Mouse (Mus musculus) limb, embryonic 15.5 days (tissue): ENCODE data around the gene Brms1. TPM values are rescaled to one million over a fixed set of nuclear protein-coding genes. Genes with fewer than 3 reads are reported as not detected.

ENCODE experiments used
- ATAC-seq: fragments of 200-750 bp; cut with Nextera tagmentation; 2 replicates; pipeline ENCODE4 v1.8.0; 2017; ENCODE audit warnings: low read depth, moderate TSS enrichment; ENCODE audit not compliant: insufficient number of reproducible peaks, low FRiP score, low TSS enrichment
- H3K27ac ChIP-seq: fragments of 300-500 bp; sonication (generic); 2 replicates; pipeline ENCODE4 v1.5.1; 2015; ENCODE audit warnings: moderate library complexity, mild to moderate bottlenecking, inconsistent platforms
- H3K27me3 ChIP-seq: fragments of 300-500 bp; sonication (generic); 2 replicates; pipeline ENCODE4 v1.6.1; 2015; ENCODE audit warnings: inconsistent platforms
- H3K36me3 ChIP-seq: fragments of 300-500 bp; sonication (generic); 2 replicates; pipeline ENCODE4 v1.6.1; 2015; ENCODE audit warnings: inconsistent platforms
- H3K4me1 ChIP-seq: fragments of 300-500 bp; sonication (generic); 2 replicates; pipeline ENCODE4 v1.6.1; 2015; ENCODE audit warnings: inconsistent platforms
- H3K4me2 ChIP-seq: fragments of 300-500 bp; sonication (generic); 2 replicates; pipeline ENCODE4 v1.6.1; 2015; ENCODE audit warnings: mild to moderate bottlenecking, inconsistent platforms
- H3K4me3 ChIP-seq: fragments of 300-500 bp; sonication (generic); 2 replicates; pipeline ENCODE4 v1.5.1; 2015; ENCODE audit warnings: mild to moderate bottlenecking, inconsistent platforms
- H3K9ac ChIP-seq: fragments of 300-500 bp; sonication (generic); 2 replicates; pipeline ENCODE4 v1.6.1; 2015; ENCODE audit warnings: inconsistent platforms
- H3K9me3 ChIP-seq: fragments of 300-500 bp; sonication (generic); 2 replicates; pipeline ENCODE4 v1.6.1; 2016; ENCODE audit warnings: inconsistent platforms
- WGBS: fragments of 180-500 bp; shearing (Covaris S2); methylation state at CpG from one replicate; pipeline ENCODE4 v1.1.7; 2015; 5-methylcytosine and 5-hydroxymethylcytosine counted together
- polyA plus RNA-seq: library from polyadenylated mRNA; unstranded; fragments of >200 nt; fragmentation: Nextera tagmentation; extraction: Ambion mirVana; gene quantifications from 2 replicates; pipeline ENCODE4 v1.2.1, GENCODE M21; 2015

The Brms1 gene
- polyA plus RNA-seq, 1 experiment from 2014 or later = 42.4 TPM

GRCm38 (mm10) chr19:5057876-5058775 is 17.0 kb downstream of the Brms1 start:
- H3K27ac ChIP-seq = peak overlapping the region; percentile 38; the same call in 1 of the 2 replicates

GRCm38 (mm10) chr19:5058801-5059771 is 17.9 kb downstream of the Brms1 start:
- Histone ChIP-seq H3K9me3 (no peaks in the 10 kb centered on the region), H3K4me1 (peaks cover 46% of the 10 kb centered on the region), H3K9ac (no peak overlapping the region; the same call in 1 of the 2 replicates), H3K4me2 (no peak overlapping the region), H3K36me3 (no peaks in the 10 kb centered on the region), H3K27ac (peak overlapping the region; percentile 48), H3K4me3 (no peak overlapping the region), H3K27me3 (peaks cover 1% of the 10 kb centered on the region; the same call in 1 of the 2 replicates)
- ATAC-seq = peak; percentile 33; the same call in 1 of the 2 replicates
- WGBS = 24% methylated on average over 10 of the region's 10 CpGs

More at GRCm38 (mm10) chr19:5057876-5058775, 17.0 kb downstream of the Brms1 start:
- H3K4me2 ChIP-seq = no peak overlapping the region
- no peak for ATAC-seq
- no peaks in the 10 kb centered on the region for H3K36me3 ChIP-seq
- H3K9ac ChIP-seq = no peak overlapping the region
- H3K4me1 ChIP-seq = peaks cover 48% of the 10 kb centered on the region
- H3K9me3 ChIP-seq = no peaks in the 10 kb centered on the region
- WGBS = 30% methylated on average over 16 of the region's 16 CpGs
- peaks cover 11% of the 10 kb centered on the region for H3K27me3 ChIP-seq
- no peak overlapping the region for H3K4me3 ChIP-seq

GRCm38 (mm10) chr19:5060365-5061330 is 19.5 kb downstream of the Brms1 start:
- 27% methylated on average over 5 of the region's 5 CpGs for WGBS
- Histone ChIP-seq H3K4me2 (no peak overlapping the region), H3K9me3 (no peaks in the 10 kb centered on the region), H3K9ac (no peak overlapping the region), H3K36me3 (no peaks in the 10 kb centered on the region), H3K4me3 (no peak overlapping the region), H3K4me1 (peaks cover 55% of the 10 kb centered on the region), H3K27me3 (no peaks in the 10 kb centered on the region), H3K27ac (peak overlapping the region; percentile 40)
- ATAC-seq = peak; percentile 16; the same call in 1 of the 2 replicates

GRCm38 (mm10) chr19:5062041-5062440 is 20.9 kb downstream of the Brms1 start:
- H3K36me3 ChIP-seq = no peaks in the 10 kb centered on the region
- H3K9me3 ChIP-seq = no peaks in the 10 kb centered on the region
- H3K27me3 ChIP-seq = no peaks in the 10 kb centered on the region
- H3K4me3 ChIP-seq = no peak overlapping the region
- H3K4me1 ChIP-seq = peaks cover 51% of the 10 kb centered on the region
- ATAC-seq = no peak
- no peak overlapping the region for H3K4me2 ChIP-seq
- H3K9ac ChIP-seq = no peak overlapping the region
- WGBS = 81% methylated on average over 5 of the region's 5 CpGs
- H3K27ac ChIP-seq = no peak overlapping the region

- no peak for ATAC-seq
- Histone ChIP-seq H3K4me3 (no peak overlapping the region), H3K9me3 (no peaks in the 10 kb centered on the region), H3K27ac (no peak overlapping the region), H3K9ac (no peak overlapping the region), H3K4me2 (no peak overlapping the region), H3K4me1 (peaks cover 55% of the 10 kb centered on the region), H3K27me3 (no peaks in the 10 kb centered on the region), H3K36me3 (no peaks in the 10 kb centered on the region)
- 45% methylated on average over 6 of the region's 6 CpGs for WGBS
Observed at GRCm38 (mm10) chr19:5062446-5062845, 21.3 kb downstream of the Brms1 start.

- Histone ChIP-seq H3K4me2 (no peak overlapping the region), H3K27me3 (peaks cover 3% of the 10 kb centered on the region; the same call in 1 of the 2 replicates), H3K9ac (no peak overlapping the region), H3K27ac (no peak overlapping the region), H3K4me3 (no peak overlapping the region), H3K36me3 (no peaks in the 10 kb centered on the region), H3K4me1 (peaks cover 58% of the 10 kb centered on the region), H3K9me3 (no peaks in the 10 kb centered on the region)
- 59% methylated on average over 7 of the region's 7 CpGs for WGBS
- ATAC-seq = no peak
Observed at GRCm38 (mm10) chr19:5065104-5065503, 23.9 kb downstream of the Brms1 start.

GRCm38 (mm10) chr19:5067040-5067799 is 26.1 kb downstream of the Brms1 start:
- Histone ChIP-seq H3K27ac (peak overlapping the region; percentile 96), H3K4me2 (peak overlapping the region; percentile 91), H3K4me3 (peak overlapping the region; percentile 67), H3K36me3 (no peaks in the 10 kb centered on the region), H3K27me3 (peaks cover 3% of the 10 kb centered on the region; the same call in 1 of the 2 replicates), H3K9me3 (no peaks in the 10 kb centered on the region), H3K9ac (peak overlapping the region; percentile 80), H3K4me1 (peaks cover 60% of the 10 kb centered on the region)
- 7% methylated on average over 15 of the region's 15 CpGs for WGBS
- no peak for ATAC-seq

GRCm38 (mm10) chr19:5067867-5068569 is 26.9 kb downstream of the Brms1 start, which contains the start of gene Cd248:
Cd248 (plus strand) TSS chr19:5068078.
- peak; percentile 64 for ATAC-seq
- peak within 1 kb of the TSS; percentile 91 for H3K4me2 ChIP-seq
- WGBS = under 1% methylated on average over 52 of the region's 56 CpGs
- H3K9ac ChIP-seq = peak within 1 kb of the TSS; percentile 80
- H3K9me3 ChIP-seq = no peaks in the 10 kb centered on the region
- peak within 1 kb of the TSS; percentile 67 for H3K4me3 ChIP-seq
- H3K27ac ChIP-seq = peak within 1 kb of the TSS; percentile 96
- peaks cover 3% of the 10 kb centered on the region; the same call in 1 of the 2 replicates for H3K27me3 ChIP-seq
- H3K4me1 ChIP-seq = peaks cover 66% of the 10 kb centered on the region
- H3K36me3 ChIP-seq = no peaks in the 10 kb centered on the region

GRCm38 (mm10) chr19:5068570-5069234 is 27.5 kb downstream of the Brms1 start:
- H3K4me2 ChIP-seq = peak overlapping the region; percentile 91
- peaks cover 72% of the 10 kb centered on the region for H3K4me1 ChIP-seq
- no peaks in the 10 kb centered on the region for H3K9me3 ChIP-seq
- ATAC-seq = no peak
- H3K9ac ChIP-seq = peak overlapping the region; percentile 80
- peak overlapping the region; percentile 96 for H3K27ac ChIP-seq
- peak overlapping the region; percentile 67 for H3K4me3 ChIP-seq
- H3K27me3 ChIP-seq = peaks cover 3% of the 10 kb centered on the region; the same call in 1 of the 2 replicates
- no peaks in the 10 kb centered on the region for H3K36me3 ChIP-seq
- 27% methylated on average over 21 of the region's 21 CpGs for WGBS
